Mouse (Mus musculus) heart, adult 8-10 months (tissue): Measurements from ENCODE around the gene Aqp5. TPM values are rescaled to one million over a fixed set of nuclear protein-coding genes. Genes with fewer than 3 reads are reported as not detected.

ENCODE experiments used
- DNase-seq: peaks from one replicate; pipeline ENCODE4 v3.0.0; 2022; ENCODE audit warnings: low spot score
- total RNA-seq, 4 experiments: library from RNA; stranded (reverse); gene quantifications; 2 replicates each; pipeline ENCODE4 v1.2.4; 2022

The Aqp5 gene
- under 1 TPM in 3 of 4 experiments, not detected in 1; 0.26 to 0.57 (median 0.37) TPM for total RNA-seq

DNA sequence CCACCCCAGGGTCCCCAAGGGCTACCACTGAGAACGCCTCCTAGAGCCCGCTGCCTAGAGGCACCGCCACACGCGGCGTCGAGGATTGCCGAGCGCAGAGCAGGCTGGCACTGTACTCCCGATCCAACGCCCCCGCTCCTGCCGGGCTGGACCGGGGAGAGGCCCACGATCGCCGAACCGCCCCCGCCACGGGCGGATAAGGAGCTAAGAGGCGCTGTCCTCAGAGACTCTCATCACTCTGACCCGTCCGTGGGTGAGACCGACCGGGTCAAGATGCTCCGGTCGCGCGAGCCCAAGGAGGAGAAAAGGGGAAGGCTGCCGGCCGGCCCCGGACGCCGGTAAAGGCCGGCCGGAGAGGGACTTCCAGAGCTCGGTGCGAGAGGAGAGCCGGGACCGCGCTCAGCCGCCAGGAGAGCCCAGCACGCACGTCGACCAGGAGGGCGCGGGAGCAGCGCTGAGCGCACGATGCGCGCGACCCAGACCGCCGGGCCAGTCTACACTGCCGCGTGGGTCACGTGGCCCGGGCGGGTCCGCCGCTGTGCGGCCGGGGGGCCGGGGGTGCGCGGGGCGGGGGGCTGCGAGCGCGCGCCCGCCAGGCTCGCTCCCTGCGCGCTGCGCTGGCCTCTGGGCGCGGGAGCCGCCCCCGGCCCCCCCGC lies at the start of gene Aqp5:
Gene Aqp5, plus strand, starts transcription at position 354 of the 656 bp plus-strand sequence.
- DNase-seq, result no peak

DNA sequence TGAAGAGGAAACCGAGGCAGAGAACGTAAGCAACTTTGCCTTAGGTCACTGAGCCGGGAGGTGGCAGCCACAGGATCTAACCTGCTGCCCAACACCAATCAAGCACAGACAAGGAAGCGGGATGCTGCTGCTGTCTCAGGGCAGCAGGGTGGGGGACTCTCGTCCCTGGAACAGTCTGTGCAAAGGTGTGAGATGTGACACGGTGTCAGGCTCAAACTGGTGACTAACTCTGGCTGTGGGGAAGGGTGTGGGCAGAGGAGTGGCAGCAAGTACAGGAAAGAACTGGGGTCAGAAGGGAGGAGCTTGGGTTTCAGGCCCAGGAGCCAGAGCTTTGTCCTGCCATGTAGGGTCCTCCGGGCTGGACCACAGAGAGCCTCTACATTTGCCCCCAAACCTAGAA lies 46.5 kb upstream of the Aqp5 start:
- no peak for DNase-seq

DNA sequence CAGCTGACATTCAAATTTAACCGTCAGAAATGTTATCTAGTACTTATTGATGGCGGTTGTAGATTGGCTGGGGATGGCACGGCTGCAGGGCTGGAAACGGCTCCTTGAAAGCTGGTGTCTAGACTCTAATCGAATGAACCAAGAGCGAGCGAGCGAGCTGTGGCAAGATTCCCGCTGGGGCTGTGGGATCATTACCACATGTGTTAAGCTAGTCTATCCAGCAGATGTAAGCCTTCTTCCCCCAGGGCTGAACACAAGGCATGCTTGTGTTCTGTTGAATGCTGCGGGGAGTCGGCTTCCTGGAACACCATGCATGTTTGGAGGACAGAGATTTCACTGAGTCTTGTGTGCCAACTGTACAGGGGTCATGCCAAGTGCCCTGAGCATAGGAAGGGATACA lies 44.0 kb upstream of the Aqp5 start:
- no peak for DNase-seq

DNA sequence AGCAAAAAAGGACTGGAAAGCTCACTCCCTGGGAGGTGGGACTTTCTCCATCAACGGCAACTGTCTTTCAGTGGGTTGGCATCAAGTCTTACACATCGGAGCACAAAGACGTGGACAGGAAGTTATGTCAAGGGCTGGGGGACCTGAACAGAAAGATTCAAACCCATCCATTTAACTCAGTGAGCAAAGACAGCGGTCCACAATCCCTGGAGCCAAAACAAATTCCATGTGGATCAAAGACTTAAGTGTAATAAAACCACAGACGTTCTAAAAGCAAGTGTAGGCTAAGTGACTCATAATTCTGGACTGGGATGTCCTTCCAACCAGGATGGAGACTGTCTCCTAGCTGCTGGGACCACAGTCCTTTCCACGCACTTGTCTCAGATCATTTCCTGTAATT lies 42.9 kb upstream of the Aqp5 start:
- DNase-seq, result no peak

DNA sequence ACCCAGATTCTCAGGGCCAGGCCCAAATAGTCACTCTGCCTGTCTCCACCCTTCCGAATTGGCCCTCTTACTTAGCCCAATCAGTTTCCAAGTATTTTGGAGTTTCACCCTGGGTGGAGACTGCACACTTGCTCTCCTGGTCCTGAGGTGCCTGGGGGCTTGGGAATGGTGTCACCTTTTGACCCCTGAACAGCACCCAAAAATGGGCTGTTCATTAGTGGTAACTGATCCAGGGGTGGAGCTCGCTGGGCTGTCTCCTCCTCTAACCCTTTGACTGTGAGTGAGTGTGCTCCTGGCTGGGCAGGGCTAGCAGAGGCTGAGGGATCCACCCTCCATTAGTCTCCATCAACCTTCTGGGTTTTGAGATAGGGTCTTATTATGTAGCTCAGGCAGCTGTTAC lies 40.7 kb upstream of the Aqp5 start:
- no peak for DNase-seq

DNA sequence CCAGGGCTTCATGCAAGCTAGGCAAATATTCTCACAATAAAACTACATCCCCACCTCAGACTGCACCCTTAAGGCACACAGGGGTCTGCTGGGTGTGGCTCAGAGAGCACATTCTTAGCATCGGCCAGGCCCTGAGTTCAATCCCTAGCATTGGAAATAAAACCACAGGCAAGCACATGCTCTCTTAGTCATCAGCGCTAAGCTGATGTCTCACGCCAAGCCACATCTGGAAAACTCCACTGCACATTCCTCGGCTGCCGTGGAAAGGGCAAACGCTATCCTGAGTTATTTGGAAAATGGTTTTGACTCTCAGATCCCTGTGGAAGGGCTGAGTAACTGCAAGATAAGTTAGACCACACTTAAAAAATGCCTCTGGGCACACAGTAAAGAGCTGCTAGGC lies 36.8 kb upstream of the Aqp5 start:
- no peak for DNase-seq

DNA sequence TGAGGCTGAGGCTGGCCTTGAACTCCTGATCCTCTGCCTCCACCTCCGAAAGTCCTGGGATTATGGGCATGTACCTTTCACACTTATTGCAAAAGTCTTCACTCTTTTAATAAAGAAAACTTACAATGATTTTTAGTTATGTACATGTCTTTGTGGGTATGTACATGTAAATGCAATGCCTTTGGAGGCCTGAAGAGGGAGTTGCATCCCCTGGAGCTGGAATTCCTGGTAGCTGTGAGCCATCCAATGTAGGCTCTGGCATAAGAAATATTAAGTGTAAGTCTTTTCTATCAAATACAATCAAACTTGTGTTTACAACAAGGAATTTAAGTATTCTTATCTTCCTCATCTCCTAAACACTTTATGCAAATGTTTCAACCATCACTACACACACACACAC lies 31.6 kb upstream of the Aqp5 start:
- DNase-seq, result no peak

DNA sequence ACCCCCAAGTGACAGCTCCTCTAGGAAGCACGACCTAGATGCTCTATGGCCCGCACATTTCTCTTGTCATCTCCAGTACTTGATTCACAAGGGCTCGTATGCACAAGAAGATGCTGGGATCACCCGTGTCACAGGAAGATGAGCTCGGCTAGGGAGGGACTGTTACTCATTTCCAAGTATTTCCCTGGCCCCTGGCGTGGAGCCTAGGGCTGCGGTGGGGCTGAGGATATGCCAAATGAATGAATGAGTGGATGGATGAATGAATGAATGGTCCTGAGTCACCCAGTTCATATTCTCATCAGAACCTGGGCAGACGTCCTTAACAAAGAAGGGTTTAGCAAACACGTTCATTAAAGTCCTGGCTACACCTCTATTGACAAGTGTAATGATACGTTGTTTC lies 30.3 kb upstream of the Aqp5 start:
- DNase-seq, result no peak

DNA sequence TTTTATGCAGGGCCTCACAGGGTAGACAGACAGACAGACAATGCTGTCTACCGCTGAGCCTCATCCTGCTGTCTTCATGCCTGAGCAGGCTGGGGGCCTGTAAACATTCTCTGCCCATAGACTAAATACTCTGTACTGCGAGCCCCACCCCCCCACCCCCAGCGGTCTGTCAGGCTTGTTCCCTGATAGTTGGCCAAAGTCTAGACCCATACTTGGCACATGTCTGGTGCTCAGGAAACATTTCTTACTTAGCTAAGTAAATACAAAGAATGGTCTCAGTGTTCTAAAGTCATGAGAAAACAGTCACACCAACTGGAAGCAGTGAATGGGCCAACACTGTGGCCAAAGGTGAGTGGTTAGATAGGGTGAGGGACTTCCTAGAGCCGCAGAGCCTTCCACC lies 23.2 kb upstream of the Aqp5 start:
- DNase-seq, result no peak

DNA sequence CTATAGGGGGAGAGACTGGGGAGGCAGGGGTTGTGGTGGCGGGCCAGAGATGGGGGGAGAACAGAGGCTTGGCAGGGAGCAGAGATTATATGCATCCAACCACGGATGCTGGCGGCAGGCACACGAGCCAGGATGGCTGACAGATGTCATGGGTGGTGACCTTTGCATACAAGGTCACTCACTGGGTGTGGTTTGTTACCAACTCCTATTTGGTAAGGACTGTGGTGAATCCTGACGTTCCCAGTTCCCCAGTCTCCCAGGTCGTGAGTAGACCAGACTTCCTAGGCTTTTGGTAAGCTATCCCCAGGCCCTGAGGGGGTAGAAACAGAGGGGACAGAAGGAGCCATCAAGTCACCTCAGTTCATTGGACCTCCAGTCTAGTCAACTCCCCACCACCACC lies 21.9 kb upstream of the Aqp5 start:
- no peak for DNase-seq

DNA sequence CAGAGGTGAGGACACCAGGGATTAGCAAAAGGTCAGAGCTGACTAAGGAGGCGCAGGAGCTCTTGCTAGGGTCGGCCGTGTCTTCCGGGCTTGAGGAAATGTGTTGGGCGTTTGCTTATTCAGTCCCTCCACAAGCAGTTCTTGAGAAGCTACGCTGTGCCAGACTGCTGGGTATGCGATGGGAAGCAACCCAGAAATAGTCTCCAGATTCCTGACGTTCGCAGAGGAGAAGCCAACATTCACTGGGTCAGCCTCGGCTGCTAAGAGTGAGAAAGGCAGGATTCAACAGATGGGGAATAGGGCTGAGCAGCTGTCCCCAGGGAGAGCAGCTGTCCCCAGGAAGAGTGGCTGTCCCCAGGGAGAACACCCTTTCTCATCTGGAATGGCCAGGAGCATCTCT lies 21.5 kb upstream of the Aqp5 start:
- no peak for DNase-seq

DNA sequence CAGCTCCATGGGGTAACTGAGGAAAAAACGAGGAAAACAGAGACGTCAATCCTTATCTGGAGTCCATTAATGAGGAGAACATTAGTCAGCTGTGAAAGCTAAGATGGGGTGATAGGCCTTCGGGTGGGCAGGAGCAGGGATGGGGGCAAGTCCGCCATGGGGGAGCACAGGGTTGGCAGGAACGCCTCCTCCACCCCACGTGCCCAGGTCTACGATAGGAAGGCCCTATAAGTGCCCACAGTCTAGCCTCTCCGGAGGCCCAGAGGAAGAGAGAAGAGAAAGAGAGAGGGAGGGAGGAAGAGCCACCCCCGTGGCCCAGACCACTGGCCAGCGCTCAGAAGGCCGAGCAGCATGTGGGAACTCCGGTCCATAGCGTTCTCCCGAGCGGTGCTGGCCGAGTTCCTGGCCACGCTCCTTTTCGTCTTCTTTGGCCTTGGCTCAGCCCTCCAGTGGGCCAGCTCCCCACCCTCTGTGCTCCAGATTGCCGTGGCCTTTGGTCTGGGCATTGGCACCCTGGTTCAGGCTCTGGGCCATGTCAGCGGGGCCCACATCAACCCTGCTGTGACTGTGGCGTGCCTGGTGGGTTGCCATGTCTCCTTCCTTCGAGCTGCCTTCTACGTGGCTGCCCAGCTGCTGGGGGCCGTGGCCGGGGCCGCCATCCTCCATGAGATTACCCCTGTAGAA lies 11.6 kb upstream of the Aqp5 start, which contains the start of gene Aqp2:
Gene Aqp2, plus strand, starts transcription at position 254 of the 684 bp plus-strand sequence.
- DNase-seq, result no peak

DNA sequence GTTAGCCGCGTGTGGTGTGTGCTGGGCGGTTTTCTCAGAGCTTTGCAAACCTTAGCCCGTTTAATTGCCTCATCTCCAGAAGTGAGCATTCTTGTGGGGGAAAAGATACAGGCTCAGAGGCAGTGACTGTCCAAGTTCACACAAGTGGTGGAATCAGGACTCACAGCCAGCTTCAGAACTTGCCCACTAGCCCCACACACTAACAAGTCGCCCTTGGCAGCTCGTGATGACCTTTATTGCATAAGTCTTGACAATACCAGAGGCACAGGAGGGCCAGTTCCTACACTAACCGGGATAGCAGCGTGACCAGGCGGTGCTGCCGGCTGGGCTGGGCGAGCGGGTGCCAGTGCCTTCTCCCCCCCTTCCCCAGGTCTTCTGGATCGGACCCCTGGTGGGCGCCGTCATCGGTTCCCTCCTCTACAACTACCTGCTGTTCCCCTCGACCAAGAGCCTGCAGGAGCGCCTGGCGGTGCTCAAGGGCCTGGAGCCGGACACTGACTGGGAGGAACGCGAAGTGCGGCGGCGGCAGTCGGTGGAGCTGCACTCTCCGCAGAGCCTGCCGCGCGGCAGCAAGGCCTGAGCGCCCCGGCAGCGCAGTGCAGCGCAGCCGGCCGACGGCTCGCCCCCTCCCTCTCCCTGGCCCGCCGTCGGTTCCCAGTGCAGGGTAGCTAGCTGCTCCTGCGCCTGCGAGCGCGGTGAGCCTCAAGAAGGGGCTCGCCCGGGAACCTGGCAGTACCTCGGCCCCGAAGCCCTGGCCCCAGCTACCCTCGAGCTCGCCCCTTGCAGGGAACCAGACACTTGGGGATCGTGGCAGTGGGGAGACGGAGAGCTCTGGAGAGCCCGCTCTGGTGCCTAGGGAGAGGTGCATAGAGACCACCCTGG lies 6.9 kb upstream of the Aqp5 start:
- DNase-seq, result peak; percentile 4

DNA sequence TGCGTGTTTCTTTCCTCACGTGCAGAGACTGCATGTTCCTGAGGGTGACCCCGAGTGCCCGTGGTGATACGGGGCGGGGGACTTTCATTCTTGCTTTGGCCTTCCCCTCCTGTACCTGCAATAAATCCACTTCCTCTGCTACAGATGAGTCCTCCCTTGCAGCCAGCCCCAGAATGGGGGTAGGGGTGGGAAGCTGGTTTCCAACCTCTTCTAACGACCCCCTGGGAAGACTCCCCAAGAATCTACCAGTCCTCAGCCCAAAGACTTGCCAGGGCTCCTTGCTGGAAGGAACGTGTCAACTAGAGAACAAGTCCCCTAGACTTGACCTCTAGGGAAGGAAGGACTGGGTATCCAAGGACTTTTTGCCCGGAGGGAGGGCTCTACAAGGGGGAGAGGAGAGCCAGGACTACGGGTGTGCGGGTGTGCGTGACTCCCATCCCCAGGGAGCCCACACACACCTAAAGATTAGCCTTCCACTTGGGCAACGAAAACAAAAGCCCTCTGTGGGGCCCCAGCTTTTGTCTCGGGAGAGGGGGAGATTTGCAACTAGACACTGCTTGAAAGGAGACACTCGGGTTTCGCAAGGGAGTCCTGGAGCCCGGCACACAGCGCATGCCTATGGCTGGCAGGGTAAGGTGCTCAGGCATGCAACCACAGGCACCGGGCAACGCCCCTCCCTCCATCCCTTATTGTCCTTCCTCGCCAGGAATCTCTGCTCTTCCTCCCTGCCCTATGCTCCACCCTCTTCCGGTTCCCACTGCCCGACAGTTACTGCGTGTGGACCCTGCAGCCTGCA lies 6.0 kb upstream of the Aqp5 start:
- no peak for DNase-seq

DNA sequence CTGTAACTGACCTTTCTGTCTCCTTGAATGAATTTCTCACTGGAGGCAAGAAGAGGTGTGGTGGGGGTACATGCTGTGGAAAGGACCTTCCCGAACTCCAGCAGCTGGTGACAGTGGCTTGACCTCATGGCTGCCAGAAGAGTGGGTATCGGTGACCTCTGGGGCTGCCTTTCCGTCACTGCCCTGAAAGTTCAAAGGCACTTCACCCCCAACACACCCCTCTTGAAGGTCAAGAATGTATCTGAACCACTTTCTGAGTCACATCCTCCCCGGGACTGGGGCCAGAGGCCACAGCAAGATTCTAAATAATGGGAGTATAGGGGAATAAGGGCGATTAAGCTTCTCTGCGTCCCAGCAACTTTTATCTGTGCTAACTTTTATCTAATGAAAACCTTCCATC lies 4.8 kb upstream of the Aqp5 start:
- no peak for DNase-seq

DNA sequence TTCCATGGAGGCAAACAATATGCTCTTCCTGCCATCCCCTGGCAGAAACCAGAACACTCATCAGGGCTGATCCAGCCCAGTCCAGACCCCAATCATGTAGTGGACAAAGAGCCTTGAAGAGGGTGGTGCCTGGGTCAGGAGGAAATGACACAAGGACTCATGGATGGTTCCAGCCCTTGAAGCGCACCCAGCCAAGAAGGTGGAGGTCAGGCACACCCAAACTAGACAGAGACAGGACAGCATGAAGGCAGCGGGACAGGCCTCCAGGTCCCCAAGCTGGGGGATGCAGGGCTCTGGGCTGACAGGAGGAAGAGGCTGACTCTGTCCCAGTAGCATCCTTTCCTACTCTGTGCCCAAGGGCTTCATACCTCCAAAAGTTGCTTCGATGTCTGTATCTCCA lies 4.1 kb upstream of the Aqp5 start:
- DNase-seq, result no peak

DNA sequence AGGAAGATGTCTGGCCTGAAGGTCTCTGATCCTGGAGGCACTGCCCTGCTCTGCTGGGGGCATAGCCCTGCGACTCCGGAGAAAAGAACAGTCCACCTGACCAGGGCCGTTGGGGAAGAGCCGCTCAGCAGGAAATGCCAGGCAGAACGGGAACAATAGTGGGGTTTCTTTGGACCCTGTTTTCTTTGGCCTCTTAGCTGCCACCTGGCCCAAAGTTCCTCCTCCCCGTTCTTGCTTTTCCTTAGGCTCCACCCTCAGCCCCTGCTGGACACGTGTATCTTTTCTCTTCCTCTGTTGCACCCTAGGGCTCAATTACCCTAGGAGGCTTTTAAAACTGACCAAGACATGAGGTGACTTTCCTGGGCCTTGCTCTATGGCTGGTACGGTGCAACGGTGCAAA lies 1.3 kb upstream of the Aqp5 start:
- DNase-seq, result no peak

DNA sequence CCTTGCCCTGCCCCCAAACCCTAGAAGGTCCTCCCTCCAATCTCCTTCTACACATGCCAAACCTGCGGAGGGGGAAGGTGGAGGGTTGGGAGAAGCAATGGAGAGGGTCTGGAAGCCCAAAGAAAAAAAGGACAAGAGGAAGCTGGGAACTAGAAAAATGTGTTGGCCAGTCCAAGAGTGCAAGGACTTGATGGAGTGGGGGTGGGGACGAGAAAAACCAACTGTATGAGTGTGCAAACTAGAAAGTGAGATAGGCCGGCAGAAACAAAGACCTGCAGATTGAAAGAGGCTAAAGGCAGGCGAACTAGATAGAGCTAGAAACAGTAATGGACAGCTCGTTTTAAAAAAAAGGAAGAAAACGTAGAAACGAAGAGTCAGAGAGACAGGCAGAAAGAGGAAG lies 878 bp upstream of the Aqp5 start:
- no peak for DNase-seq

DNA sequence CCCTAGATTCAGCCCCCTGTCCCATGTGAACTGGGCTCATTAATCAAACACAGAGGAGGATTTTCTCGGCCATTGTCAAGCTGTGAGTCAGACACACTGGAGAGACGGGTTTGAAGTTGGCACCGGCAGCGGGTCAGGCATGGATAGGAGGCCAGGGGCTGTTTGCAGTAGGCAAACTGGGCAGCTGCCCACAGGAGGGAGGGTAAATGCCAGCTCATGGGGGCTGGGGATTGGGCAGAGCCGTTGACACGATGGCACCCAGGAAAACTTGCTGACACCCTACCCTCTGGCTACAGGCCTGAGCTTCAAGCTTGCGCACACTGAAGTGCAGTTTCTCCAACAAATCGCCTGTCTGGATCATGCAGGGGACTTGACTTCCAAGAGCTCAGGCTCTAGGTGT lies 1.6 kb downstream of the Aqp5 start:
- no peak for DNase-seq

DNA sequence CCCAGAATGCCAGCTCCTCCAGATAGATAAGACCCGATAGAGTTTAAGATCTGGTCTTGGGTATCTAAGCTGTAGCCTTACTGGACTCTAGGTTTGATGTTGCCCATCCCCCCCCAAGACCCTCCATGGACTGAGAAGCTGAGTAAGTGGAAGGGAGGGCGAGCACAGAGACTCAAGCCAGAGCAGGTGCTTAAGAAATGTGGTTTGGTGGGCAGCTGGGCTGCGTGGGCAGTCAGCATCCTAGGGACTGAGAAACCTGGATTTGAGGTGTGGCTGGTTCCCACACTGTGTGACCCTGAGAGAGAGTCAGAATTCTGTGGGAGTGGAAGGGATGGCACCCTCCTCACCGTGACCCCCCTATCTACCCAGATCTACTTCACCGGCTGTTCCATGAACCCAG lies 2.3 kb downstream of the Aqp5 start:
- DNase-seq, result no peak

DNA sequence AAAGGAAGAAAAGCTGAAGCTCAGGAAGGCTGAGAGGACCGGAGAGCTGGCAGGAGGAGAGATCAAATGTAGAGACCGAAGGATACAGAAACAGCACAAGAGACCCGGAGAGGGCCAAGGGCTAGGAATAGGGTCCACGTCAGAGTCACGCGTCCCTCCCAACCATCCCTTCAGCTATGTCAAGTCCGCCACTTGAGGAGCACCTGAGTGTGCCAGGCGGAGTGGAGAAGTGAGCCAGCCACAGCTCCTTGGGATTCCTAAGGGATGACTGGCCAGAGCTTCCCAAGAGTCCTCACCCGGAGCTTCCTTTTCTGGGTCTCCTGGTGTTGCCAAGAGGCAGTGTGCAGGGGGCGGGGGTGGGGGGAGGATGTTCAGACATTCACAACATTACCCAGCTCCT lies 4.4 kb downstream of the Aqp5 start:
- DNase-seq, result no peak
